Mouse (Mus musculus) E14TG2a.4 (cell line): Measurements from ENCODE around the gene Tor2a.
A peak's percentile ranks its signal among the peaks of the same experiment; 100 is the strongest.

Experiments
- H3K27me3 ChIP-seq: 2 replicates; pipeline ENCODE4 v1.6.1; 2014; ENCODE audit warnings: low read length, control low read depth; ENCODE audit not compliant: insufficient read depth
- H3K36me3 ChIP-seq: 2 replicates; pipeline ENCODE4 v1.6.1; 2014; ENCODE audit warnings: low read length, control low read depth; ENCODE audit not compliant: insufficient read depth
- H3K4me1 ChIP-seq: replicated peaks from 2 replicates; pipeline ENCODE4 v1.6.1; 2014; ENCODE audit warnings: low read depth, low read length, control low read depth
- H3K4me3 ChIP-seq: replicated peaks from 2 replicates; pipeline ENCODE4 v1.5.1; 2014; ENCODE audit warnings: mild to moderate bottlenecking, low read length
- H3K9me3 ChIP-seq: 2 replicates; pipeline ENCODE4 v1.6.1; 2014; ENCODE audit warnings: low read length, control low read depth
- CTCF ChIP-seq: conservative IDR thresholded peaks from 2 replicates; pipeline ENCODE4 v1.5.1; 2014; ENCODE audit warnings: low read length
- NANOG ChIP-seq: IDR thresholded peaks from 2 replicates; pipeline ENCODE4 v1.6.1; 2014; ENCODE audit warnings: borderline replicate concordance, low read length, mixed read lengths
- POU5F1 ChIP-seq: IDR thresholded peaks from 2 replicates; pipeline ENCODE4 v1.6.1; 2014; ENCODE audit warnings: low read length, borderline replicate concordance

Gene Tor2a

GRCm38 (mm10) chr2:32714117-32714986 lies 42.7 kb upstream of the Tor2a start:
- peaks cover 25% of the 10 kb centered on the region for H3K36me3 ChIP-seq
- no peaks in the 10 kb centered on the region for H3K9me3 ChIP-seq
- H3K4me3 ChIP-seq, result peak overlapping the region; percentile 97
- H3K4me1 ChIP-seq, result peaks cover 56% of the 10 kb centered on the region
- TF ChIP-seq NANOG (no peak), CTCF (no peak), POU5F1 (no peak)
- H3K27me3 ChIP-seq, result peaks cover 2% of the 10 kb centered on the region

DNA sequence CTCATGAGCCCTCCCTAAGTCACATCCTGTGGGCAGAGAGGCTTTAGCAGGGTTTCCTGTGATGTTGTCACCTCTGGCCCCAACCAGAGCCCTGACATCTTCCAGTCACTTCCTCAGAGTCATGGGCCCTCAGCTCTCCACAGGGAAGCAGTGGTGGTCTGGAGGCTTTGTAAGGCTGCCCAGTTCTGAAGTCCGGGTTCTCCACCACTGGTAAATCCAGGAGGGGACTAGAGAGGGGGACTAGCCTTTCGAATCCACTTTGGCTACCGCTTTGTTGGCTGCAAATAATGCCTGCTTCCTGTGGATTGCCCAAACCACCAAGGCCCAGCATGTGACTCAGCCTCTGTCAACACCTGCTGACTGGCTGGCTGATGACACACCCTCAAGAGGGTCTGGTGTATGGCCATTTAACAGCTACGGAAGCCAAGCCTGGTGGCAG lies 42.0 kb upstream of the Tor2a start:
- peaks cover 19% of the 10 kb centered on the region for H3K36me3 ChIP-seq
- TF ChIP-seq POU5F1 (no peak), CTCF (no peak), NANOG (no peak)
- H3K27me3 ChIP-seq, result peaks cover 6% of the 10 kb centered on the region
- no peaks in the 10 kb centered on the region for H3K9me3 ChIP-seq
- no peak overlapping the region for H3K4me3 ChIP-seq
- H3K4me1 ChIP-seq, result peaks cover 49% of the 10 kb centered on the region

DNA sequence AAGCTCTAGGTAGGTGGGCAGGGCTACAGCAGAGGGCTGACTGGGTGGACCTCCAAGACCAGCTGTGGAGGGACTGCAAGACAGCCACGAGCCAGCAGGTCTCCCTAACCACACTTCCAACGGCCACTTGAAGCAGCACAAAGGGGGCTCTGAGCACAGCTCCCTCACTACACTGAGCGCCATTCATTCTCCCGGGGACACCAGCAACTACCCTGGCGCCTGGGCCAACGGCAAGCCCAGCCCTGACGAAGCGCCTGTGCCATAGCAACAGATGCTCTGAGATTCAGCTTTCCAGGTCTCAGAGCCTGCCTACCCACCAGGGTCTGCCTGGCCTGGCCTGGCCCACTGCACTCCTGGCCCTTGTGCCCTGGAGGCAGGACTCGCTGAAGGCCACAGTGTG lies 38.3 kb upstream of the Tor2a start:
- Histone ChIP-seq H3K9me3 (no peaks in the 10 kb centered on the region), H3K27me3 (peaks cover 6% of the 10 kb centered on the region), H3K4me1 (peaks cover 44% of the 10 kb centered on the region), H3K4me3 (no peak overlapping the region; the same call in 1 of the 2 replicates), H3K36me3 (no peaks in the 10 kb centered on the region)
- TF ChIP-seq CTCF (no peak), POU5F1 (no peak), NANOG (no peak)

DNA sequence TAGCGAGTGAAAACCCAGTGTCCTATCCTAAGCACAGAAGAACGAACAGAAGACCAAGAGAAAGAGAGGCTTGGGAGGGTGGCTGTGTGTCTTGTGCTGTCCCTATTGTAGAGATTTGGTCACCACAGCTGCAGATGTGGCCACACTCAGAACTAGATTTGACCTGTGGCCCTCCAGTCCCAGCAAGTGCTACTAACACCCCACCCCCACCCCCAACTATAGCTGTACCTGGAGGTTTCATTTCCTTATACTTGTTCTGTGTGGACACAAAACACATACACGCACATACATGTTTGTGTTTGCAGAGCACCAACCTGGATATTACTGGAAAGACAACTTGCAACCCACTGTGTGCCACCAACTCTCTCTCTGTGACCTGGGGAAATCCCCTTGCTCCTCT lies 37.0 kb upstream of the Tor2a start:
- no peak overlapping the region for H3K4me3 ChIP-seq
- no peaks in the 10 kb centered on the region for H3K36me3 ChIP-seq
- TF ChIP-seq CTCF (no peak), POU5F1 (no peak), NANOG (no peak)
- no peaks in the 10 kb centered on the region for H3K9me3 ChIP-seq
- peaks cover 35% of the 10 kb centered on the region for H3K4me1 ChIP-seq
- peaks cover 6% of the 10 kb centered on the region for H3K27me3 ChIP-seq

- Histone ChIP-seq H3K9me3 (no peaks in the 10 kb centered on the region), H3K4me3 (no peak within 1 kb of the TSS), H3K4me1 (peaks cover 34% of the 10 kb centered on the region), H3K27me3 (peaks cover 6% of the 10 kb centered on the region), H3K36me3 (no peaks in the 10 kb centered on the region)
- TF ChIP-seq NANOG (no peak), CTCF (no peak), POU5F1 (no peak)
These were observed 36.3 kb upstream of the Tor2a start, which contains the start of gene Sh2d3c for GRCm38 (mm10) chr2:32720681-32721229. Gene Sh2d3c, plus strand, starts transcription at chr2:32721055.

- no peak for TF ChIP-seq POU5F1
- TF ChIP-seq NANOG, result no peak
- no peak for TF ChIP-seq CTCF
- Histone ChIP-seq H3K9me3 (no peaks in the 10 kb centered on the region), H3K36me3 (no peaks in the 10 kb centered on the region), H3K27me3 (peaks cover 6% of the 10 kb centered on the region), H3K4me3 (no peak overlapping the region), H3K4me1 (peaks cover 35% of the 10 kb centered on the region)
These were observed 35.0 kb upstream of the Tor2a start for GRCm38 (mm10) chr2:32722046-32722445.

GRCm38 (mm10) chr2:32722581-32722980 lies 34.5 kb upstream of the Tor2a start:
- no peaks in the 10 kb centered on the region for H3K36me3 ChIP-seq
- no peak for TF ChIP-seq POU5F1
- H3K9me3 ChIP-seq, result no peaks in the 10 kb centered on the region
- peaks cover 38% of the 10 kb centered on the region for H3K4me1 ChIP-seq
- H3K27me3 ChIP-seq, result peaks cover 6% of the 10 kb centered on the region
- no peak overlapping the region for H3K4me3 ChIP-seq

DNA sequence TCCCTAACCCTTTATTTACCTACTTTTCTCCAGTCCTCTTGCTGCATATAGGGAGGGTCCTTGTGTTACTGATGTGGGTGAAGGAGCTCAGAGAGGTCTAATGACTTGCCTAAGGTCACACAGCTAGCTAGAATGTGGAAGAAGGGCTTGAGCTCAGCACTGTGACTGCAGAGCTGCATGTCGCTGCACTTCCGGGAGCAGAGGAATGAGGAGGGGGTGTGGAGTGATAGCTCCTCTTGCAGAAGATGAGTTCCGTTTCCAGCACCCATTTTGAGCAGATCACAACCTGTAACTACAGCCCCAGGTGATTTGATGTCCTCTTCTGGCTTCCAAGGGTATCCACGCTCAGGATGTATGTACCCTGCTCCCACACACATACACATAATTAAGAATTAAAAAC lies 32.9 kb upstream of the Tor2a start:
- Histone ChIP-seq H3K9me3 (no peaks in the 10 kb centered on the region), H3K27me3 (peaks cover 6% of the 10 kb centered on the region; the same call in 1 of the 2 replicates), H3K36me3 (no peaks in the 10 kb centered on the region), H3K4me3 (no peak overlapping the region), H3K4me1 (peaks cover 43% of the 10 kb centered on the region)
- TF ChIP-seq POU5F1 (no peak), CTCF (no peak), NANOG (no peak)
